Mouse (Mus musculus) hindbrain, embryonic 15.5 days (tissue): ENCODE results near the gene Olfr601. TPM values are rescaled to one million over a fixed set of nuclear protein-coding genes. Genes with fewer than 3 reads are reported as not detected.
"Not testable (repeated sequence)": the region's sequence is repeated elsewhere in the genome, so short reads cannot be mapped to it uniquely, and the experiment has no call there.

Source experiments
- ATAC-seq: fragments of 200-750 bp; cut with Nextera tagmentation; 2 replicates; pipeline ENCODE4 v1.8.0; 2017; ENCODE audit warnings: low read depth, moderate number of reproducible peaks, moderate TSS enrichment; ENCODE audit not compliant: low FRiP score
- H3K27ac ChIP-seq: fragments of 300-500 bp; sonication (generic); replicated peaks from 2 replicates; pipeline ENCODE4 v1.5.1; 2015; ENCODE audit warnings: mild to moderate bottlenecking, inconsistent platforms
- H3K27me3 ChIP-seq: fragments of 300-500 bp; sonication (generic); 2 replicates; pipeline ENCODE4 v1.6.1; 2015; ENCODE audit warnings: control low read depth, inconsistent platforms
- H3K36me3 ChIP-seq: fragments of 300-500 bp; sonication (generic); 2 replicates; pipeline ENCODE4 v1.6.1; 2015; ENCODE audit warnings: control low read depth, inconsistent platforms
- H3K4me1 ChIP-seq: fragments of 300-500 bp; sonication (generic); replicated peaks from 2 replicates; pipeline ENCODE4 v1.6.1; 2015; ENCODE audit warnings: control low read depth, inconsistent platforms
- H3K4me2 ChIP-seq: fragments of 300-500 bp; sonication (generic); 2 replicates; pipeline ENCODE4 v1.6.1; 2015; ENCODE audit warnings: moderate library complexity, mild to moderate bottlenecking, inconsistent platforms
- H3K4me3 ChIP-seq: fragments of 300-500 bp; sonication (generic); 2 replicates; pipeline ENCODE4 v1.5.1; 2015; ENCODE audit warnings: mild to moderate bottlenecking, inconsistent platforms
- H3K9ac ChIP-seq: fragments of 300-500 bp; sonication (generic); 2 replicates; pipeline ENCODE4 v1.6.1; 2015; ENCODE audit warnings: inconsistent platforms
- H3K9me3 ChIP-seq: fragments of 300-500 bp; sonication (generic); 2 replicates; pipeline ENCODE4 v1.6.1; 2016; ENCODE audit warnings: control low read depth, inconsistent platforms
- WGBS: fragments of 180-500 bp; shearing (Covaris S2); methylation state at CpG from one replicate; pipeline ENCODE4 v1.1.7; 2015; 5-methylcytosine and 5-hydroxymethylcytosine counted together
- polyA plus RNA-seq: library from polyadenylated mRNA; unstranded; fragments of >200 nt; fragmentation: Nextera tagmentation; extraction: Ambion mirVana; gene quantifications from 2 replicates; pipeline ENCODE4 v1.2.1, GENCODE M21; 2015

Gene Olfr601
- not detected in 2 replicates for polyA plus RNA-seq

- Histone ChIP-seq H3K9ac (no peak within 1 kb of the TSS), H3K27me3 (no peaks in the 10 kb centered on the region), H3K9me3 (no peaks in the 10 kb centered on the region), H3K4me1 (no peaks in the 10 kb centered on the region), H3K4me2 (no peak within 1 kb of the TSS), H3K36me3 (no peaks in the 10 kb centered on the region), H3K4me3 (no peak within 1 kb of the TSS), H3K27ac (no peak within 1 kb of the TSS)
- WGBS, result 88% methylated on average over 1 of the region's 1 CpGs
- ATAC-seq, result no peak
These were observed at the start of gene Olfr601 for GRCm38 (mm10) chr7:103362555-103362954. Gene Olfr601, minus strand, starts transcription at chr7:103362655.

- WGBS, result 78% methylated on average over 3 of the region's 3 CpGs
- H3K9me3 ChIP-seq, ATAC-seq, H3K4me1 ChIP-seq, H3K4me3 ChIP-seq, H3K4me2 ChIP-seq, H3K27me3 ChIP-seq, H3K27ac ChIP-seq, H3K36me3 ChIP-seq, H3K9ac ChIP-seq: not testable (repeated sequence)
These were observed 44.1 kb upstream of the Olfr601 start for GRCm38 (mm10) chr7:103406521-103407055.

- no peak overlapping the region for H3K4me3 ChIP-seq
- H3K36me3 ChIP-seq, result no peaks in the 10 kb centered on the region
- H3K4me1 ChIP-seq, result no peaks in the 10 kb centered on the region
- no peak overlapping the region for H3K9ac ChIP-seq
- H3K9me3 ChIP-seq, result no peaks in the 10 kb centered on the region
- WGBS, result 0% methylated on average over 1 of the region's 1 CpGs
- no peak for ATAC-seq
- no peaks in the 10 kb centered on the region for H3K27me3 ChIP-seq
- no peak overlapping the region for H3K27ac ChIP-seq
- H3K4me2 ChIP-seq, result no peak overlapping the region
These were observed 36.5 kb upstream of the Olfr601 start for GRCm38 (mm10) chr7:103398981-103399380.

- no peak for ATAC-seq
- Histone ChIP-seq H3K9ac (no peak overlapping the region), H3K36me3 (no peaks in the 10 kb centered on the region)
These were observed 35.3 kb upstream of the Olfr601 start for GRCm38 (mm10) chr7:103397758-103398157.

GRCm38 (mm10) chr7:103386077-103386476 lies 23.6 kb upstream of the Olfr601 start, which contains the start of gene Olfr603:
Gene Olfr603, minus strand, starts transcription at chr7:103386177.
- Histone ChIP-seq H3K4me2 (no peak within 1 kb of the TSS), H3K9me3 (no peaks in the 10 kb centered on the region), H3K27ac (no peak within 1 kb of the TSS), H3K9ac (no peak within 1 kb of the TSS), H3K36me3 (no peaks in the 10 kb centered on the region), H3K27me3 (no peaks in the 10 kb centered on the region), H3K4me1 (no peaks in the 10 kb centered on the region), H3K4me3 (no peak within 1 kb of the TSS)
- ATAC-seq, result no peak

More at GRCm38 (mm10) chr7:103397758-103398157, 35.3 kb upstream of the Olfr601 start:
- Histone ChIP-seq H3K4me2 (no peak overlapping the region), H3K27ac (no peak overlapping the region), H3K9me3 (no peaks in the 10 kb centered on the region), H3K27me3 (no peaks in the 10 kb centered on the region), H3K4me1 (no peaks in the 10 kb centered on the region), H3K4me3 (no peak overlapping the region)

- Histone ChIP-seq H3K27ac (no peak within 1 kb of the TSS), H3K9me3 (no peaks in the 10 kb centered on the region), H3K36me3 (no peaks in the 10 kb centered on the region), H3K27me3 (no peaks in the 10 kb centered on the region), H3K4me2 (no peak within 1 kb of the TSS), H3K4me1 (no peaks in the 10 kb centered on the region), H3K9ac (no peak within 1 kb of the TSS), H3K4me3 (no peak within 1 kb of the TSS)
- no peak for ATAC-seq
These were observed 12.9 kb downstream of the Olfr601 start, which contains the start of gene Olfr600 for GRCm38 (mm10) chr7:103349569-103349968. Gene Olfr600, minus strand, starts transcription at chr7:103349669.

- Histone ChIP-seq H3K4me2 (no peak within 1 kb of the TSS), H3K9ac (no peak within 1 kb of the TSS), H3K27me3 (no peaks in the 10 kb centered on the region), H3K27ac (no peak within 1 kb of the TSS), H3K36me3 (no peaks in the 10 kb centered on the region), H3K9me3 (no peaks in the 10 kb centered on the region), H3K4me1 (no peaks in the 10 kb centered on the region), H3K4me3 (no peak within 1 kb of the TSS)
- 91% methylated on average over 1 of the region's 1 CpGs for WGBS
- no peak for ATAC-seq
These were observed 26.8 kb downstream of the Olfr601 start, which contains the start of gene Olfr599 for GRCm38 (mm10) chr7:103335617-103336016. Gene Olfr599, plus strand, starts transcription at chr7:103335917.

- no peak for ATAC-seq
These were observed 39.2 kb downstream of the Olfr601 start, which contains the start of gene Olfr598 for GRCm38 (mm10) chr7:103323268-103323667. Gene Olfr598, plus strand, starts transcription at chr7:103323568.

GRCm38 (mm10) chr7:103316015-103316414 lies 46.4 kb downstream of the Olfr601 start, which contains the start of gene Olfr597:
Gene Olfr597, plus strand, starts transcription at chr7:103316315.
- H3K4me1 ChIP-seq, H3K27me3 ChIP-seq, H3K4me2 ChIP-seq, H3K27ac ChIP-seq, H3K4me3 ChIP-seq, H3K36me3 ChIP-seq, ATAC-seq, H3K9me3 ChIP-seq, H3K9ac ChIP-seq: not testable (repeated sequence)
- WGBS, result 95% methylated on average over 2 of the region's 2 CpGs

More at GRCm38 (mm10) chr7:103323268-103323667, 39.2 kb downstream of the Olfr601 start, which contains the start of gene Olfr598:
- no peak within 1 kb of the TSS for H3K4me3 ChIP-seq
- H3K9ac ChIP-seq, result no peak within 1 kb of the TSS
- H3K27ac ChIP-seq, result no peak within 1 kb of the TSS
- H3K4me2 ChIP-seq, result no peak within 1 kb of the TSS
- H3K4me1 ChIP-seq, result no peaks in the 10 kb centered on the region
- H3K36me3 ChIP-seq, result no peaks in the 10 kb centered on the region
- no peaks in the 10 kb centered on the region for H3K27me3 ChIP-seq
- H3K9me3 ChIP-seq, result no peaks in the 10 kb centered on the region

Other genes with a start within 250 kb of the Olfr601 start
- gene Olfr586, start 237.0 kb downstream of the Olfr601 start, polyA plus RNA-seq, result not detected in 2 replicates
- gene Olfr588-ps1, start 221.8 kb downstream of the Olfr601 start, polyA plus RNA-seq, result not detected in 2 replicates
- not detected in 2 replicates for gene Olfr589, start 206.3 kb downstream of the Olfr601 start, polyA plus RNA-seq
- not detected in 2 replicates for gene Olfr591, start 184.3 kb downstream of the Olfr601 start, polyA plus RNA-seq
- not detected in 2 replicates for gene Olfr592, start 177.9 kb downstream of the Olfr601 start, polyA plus RNA-seq
- gene Olfr593, start 150.8 kb downstream of the Olfr601 start, polyA plus RNA-seq, result not detected in 2 replicates
- not detected in 2 replicates for gene Olfr594, start 145.7 kb downstream of the Olfr601 start, polyA plus RNA-seq
- gene Usp17ld, start 110.2 kb downstream of the Olfr601 start, polyA plus RNA-seq, result not detected in 2 replicates
- not detected in 2 replicates for gene Olfr596, start 57.0 kb downstream of the Olfr601 start, polyA plus RNA-seq
- not detected in 2 replicates for gene Olfr597, start 46.3 kb downstream of the Olfr601 start, polyA plus RNA-seq
- gene Olfr598, start 39.1 kb downstream of the Olfr601 start, polyA plus RNA-seq, result not detected in 2 replicates
- not detected in 2 replicates for gene Olfr599, start 26.7 kb downstream of the Olfr601 start, polyA plus RNA-seq
- not detected in 2 replicates for gene Olfr600, start 13.0 kb downstream of the Olfr601 start, polyA plus RNA-seq
- not detected in 2 replicates for gene Olfr603, start 23.5 kb upstream of the Olfr601 start, polyA plus RNA-seq
- not detected in 2 replicates for gene Usp17lc, start 52.4 kb upstream of the Olfr601 start, polyA plus RNA-seq
- gene Olfr605, start 82.8 kb upstream of the Olfr601 start, polyA plus RNA-seq, result not detected in 2 replicates
- not detected in 2 replicates for gene Olfr606, start 86.4 kb upstream of the Olfr601 start, polyA plus RNA-seq
- not detected in 2 replicates for gene Olfr607, start 101.5 kb upstream of the Olfr601 start, polyA plus RNA-seq
- not detected in 2 replicates for gene Olfr608, start 107.2 kb upstream of the Olfr601 start, polyA plus RNA-seq
- not detected in 2 replicates for gene Olfr609, start 135.4 kb upstream of the Olfr601 start, polyA plus RNA-seq
- gene Olfr610, start 149.5 kb upstream of the Olfr601 start, polyA plus RNA-seq, result not detected in 2 replicates
- not detected in 2 replicates for gene Olfr611, start 158.2 kb upstream of the Olfr601 start, polyA plus RNA-seq
- gene Olfr612, start 180.1 kb upstream of the Olfr601 start, polyA plus RNA-seq, result not detected in 2 replicates
- not detected in 2 replicates for gene Olfr613, start 185.4 kb upstream of the Olfr601 start, polyA plus RNA-seq
- gene Olfr615, start 193.4 kb upstream of the Olfr601 start, polyA plus RNA-seq, result not detected in 2 replicates
- not detected in 2 replicates for gene Olfr616, start 206.5 kb upstream of the Olfr601 start, polyA plus RNA-seq
- not detected in 2 replicates for gene Olfr617, start 210.4 kb upstream of the Olfr601 start, polyA plus RNA-seq
- not detected in 2 replicates for gene Olfr618, start 227.4 kb upstream of the Olfr601 start, polyA plus RNA-seq
- not detected in 2 replicates for gene Olfr619, start 237.9 kb upstream of the Olfr601 start, polyA plus RNA-seq
- gene Olfr620, start 249.9 kb upstream of the Olfr601 start, polyA plus RNA-seq, result not detected in 2 replicates